Mouse (Mus musculus) MEL (cell line): ENCODE measurements around the gene Kntc1. TPM values are rescaled to one million over a fixed set of nuclear protein-coding genes. Genes with fewer than 3 reads are reported as not detected.

Source experiments
- DNase-seq: peaks from one replicate; pipeline ENCODE4 v3.0.0; 2011; ENCODE audit warnings: low read depth, low spot score
- H3K27ac ChIP-seq: 2 replicates; pipeline ENCODE4 v1.5.1; 2012; ENCODE audit warnings: low read depth, mild to moderate bottlenecking, control low read depth, low read length, moderate library complexity; ENCODE audit not compliant: control insufficient read depth
- H3K27me3 ChIP-seq, 2 experiments: fragments of 150-350 bp in 1 of 2; sonication (generic) in 1 of 2; 2 replicates each; pipeline ENCODE4 v1.6.1; 2012; ENCODE audit warnings: low read length in 2 of 2, mild to moderate bottlenecking in 2 of 2, improper control_type of control experiment in 1 of 2, moderate library complexity in 1 of 2; ENCODE audit not compliant: insufficient read depth in 2 of 2, control insufficient read depth in 1 of 2
- H3K36me3 ChIP-seq, 2 experiments: 2 replicates each; pipeline ENCODE4 v1.6.1; 2012 to 2014; ENCODE audit warnings: low read length in 2 of 2, improper control_type of control experiment in 1 of 2, inconsistent platforms in 1 of 2, mild to moderate bottlenecking in 1 of 2; ENCODE audit not compliant: insufficient read depth in 2 of 2, control insufficient read depth in 1 of 2
- H3K4me1 ChIP-seq, 2 experiments: fragments of 150-350 bp in 1 of 2; sonication (generic) in 1 of 2; 2 replicates each; pipeline ENCODE4 v1.6.1; 2012; ENCODE audit warnings: low read length in 2 of 2, improper control_type of control experiment in 1 of 2, mild to moderate bottlenecking in 1 of 2; ENCODE audit not compliant: insufficient read depth in 2 of 2, control insufficient read depth in 1 of 2
- H3K4me3 ChIP-seq, 2 experiments: fragments of 150-350 bp in 1 of 2; sonication (generic) in 1 of 2; 2 replicates each; pipeline ENCODE4 v1.5.1; 2012; ENCODE audit warnings: low read depth in 2 of 2, low read length in 2 of 2, mild to moderate bottlenecking in 2 of 2, moderate library complexity in 2 of 2, control low read depth in 1 of 2, improper control_type of control experiment in 1 of 2; ENCODE audit not compliant: control insufficient read depth in 1 of 2, insufficient read depth in 1 of 2
- H3K79me2 ChIP-seq: 2 replicates; pipeline ENCODE4 v1.6.1; 2012; ENCODE audit warnings: mild to moderate bottlenecking, low read length, moderate library complexity; ENCODE audit not compliant: control insufficient read depth, poor library complexity, insufficient read depth
- H3K9ac ChIP-seq: 2 replicates; pipeline ENCODE4 v1.6.1; 2012; ENCODE audit warnings: low read depth, mild to moderate bottlenecking, control low read depth, low read length, moderate library complexity; ENCODE audit not compliant: control insufficient read depth, poor library complexity, severe bottlenecking
- H3K9me3 ChIP-seq: fragments of 150-350 bp; sonication (generic); replicated peaks from 2 replicates; pipeline ENCODE4 v1.6.1; 2012; ENCODE audit warnings: mild to moderate bottlenecking, low read length, improper control_type of control experiment, moderate library complexity; ENCODE audit not compliant: insufficient read depth
- BHLHE40 ChIP-seq: IDR thresholded peaks from 2 replicates; pipeline ENCODE4 v1.6.1; 2012; ENCODE audit warnings: low read depth, mild to moderate bottlenecking, inconsistent platforms, low read length, improper control_type of control experiment, borderline replicate concordance
- CHD1 ChIP-seq: IDR thresholded peaks from 2 replicates; pipeline ENCODE4 v1.6.1; 2012; ENCODE audit warnings: low read depth, mild to moderate bottlenecking, inconsistent platforms, low read length, improper control_type of control experiment
- CTCF ChIP-seq, 3 experiments: IDR thresholded peaks in 2 of 3; conservative IDR thresholded peaks in 1 of 3; 2 replicates each; pipeline ENCODE4 v1.5.1; 2011 to 2012; ENCODE audit warnings: low read length in 3 of 3, low read depth in 2 of 3, mild to moderate bottlenecking in 2 of 3, improper control_type of control experiment in 1 of 3, inconsistent platforms in 1 of 3, mixed read lengths in 1 of 3, moderate library complexity in 1 of 3; ENCODE audit not compliant: control insufficient read depth in 1 of 3, insufficient read depth in 1 of 3, poor library complexity in 1 of 3, severe bottlenecking in 1 of 3
- EP300 ChIP-seq, 2 experiments: IDR thresholded peaks; 2 replicates each; pipeline ENCODE4 v1.6.1; 2011; ENCODE audit warnings: improper control_type of control experiment in 2 of 2, low read length in 2 of 2, low read depth in 1 of 2, mild to moderate bottlenecking in 1 of 2
- GABPA ChIP-seq: IDR thresholded peaks from 2 replicates; pipeline ENCODE4 v1.6.1; 2012; ENCODE audit warnings: low read depth, mild to moderate bottlenecking, inconsistent platforms, low read length, improper control_type of control experiment, moderate library complexity
- HCFC1 ChIP-seq: IDR thresholded peaks from 2 replicates; pipeline ENCODE4 v1.6.1; 2012; ENCODE audit warnings: low read depth, mild to moderate bottlenecking, inconsistent platforms, low read length, improper control_type of control experiment, moderate library complexity
- JUND ChIP-seq: IDR thresholded peaks from 2 replicates; pipeline ENCODE4 v1.6.1; 2011; ENCODE audit warnings: low read depth, mild to moderate bottlenecking, improper control_type of control experiment, low read length
- KAT2A ChIP-seq: conservative IDR thresholded peaks from 2 replicates; pipeline ENCODE4 v1.6.1; 2012; ENCODE audit warnings: low read depth, low read length, improper control_type of control experiment, inconsistent platforms
- MAFK ChIP-seq: IDR thresholded peaks from 2 replicates; pipeline ENCODE4 v1.6.1; 2011; ENCODE audit warnings: low read depth, mild to moderate bottlenecking, low read length, improper control_type of control experiment, borderline replicate concordance
- MAX ChIP-seq: IDR thresholded peaks from 2 replicates; pipeline ENCODE4 v1.6.1; 2011; ENCODE audit warnings: low read length, improper control_type of control experiment
- MAZ ChIP-seq: IDR thresholded peaks from 2 replicates; pipeline ENCODE4 v1.6.1; 2012; ENCODE audit warnings: low read depth, mild to moderate bottlenecking, inconsistent platforms, low read length, improper control_type of control experiment
- MEF2A ChIP-seq: IDR thresholded peaks from 2 replicates; pipeline ENCODE4 v1.6.1; 2014; ENCODE audit warnings: low read depth, mild to moderate bottlenecking, inconsistent platforms, low read length, improper control_type of control experiment; ENCODE audit not compliant: poor library complexity, insufficient replicate concordance, severe bottlenecking; ENCODE audit errors: extremely low read depth
- MXI1 ChIP-seq: IDR thresholded peaks from 2 replicates; pipeline ENCODE4 v1.6.1; 2011; ENCODE audit warnings: mild to moderate bottlenecking, low read depth, low read length, improper control_type of control experiment
- MYC ChIP-seq: IDR thresholded peaks from 2 replicates; pipeline ENCODE4 v1.6.1; 2011; ENCODE audit warnings: low read depth, mild to moderate bottlenecking, low read length, improper control_type of control experiment, moderate library complexity
- NRF1 ChIP-seq: IDR thresholded peaks from 2 replicates; pipeline ENCODE4 v1.6.1; 2014; ENCODE audit warnings: low read depth, mild to moderate bottlenecking, inconsistent platforms, low read length, improper control_type of control experiment, moderate library complexity; ENCODE audit not compliant: poor library complexity, insufficient read depth, severe bottlenecking
- SIN3A ChIP-seq: IDR thresholded peaks from 2 replicates; pipeline ENCODE4 v1.6.1; 2012; ENCODE audit warnings: low read length, improper control_type of control experiment, inconsistent platforms
- SMC3 ChIP-seq: IDR thresholded peaks from 2 replicates; pipeline ENCODE4 v1.6.1; 2011; ENCODE audit warnings: low read depth, low read length, improper control_type of control experiment
- TAL1 ChIP-seq: IDR thresholded peaks from 2 replicates; pipeline ENCODE4 v1.6.1; 2012; ENCODE audit warnings: mild to moderate bottlenecking, inconsistent platforms, low read length, moderate library complexity, mixed read lengths
- TCF12 ChIP-seq: IDR thresholded peaks from 2 replicates; pipeline ENCODE4 v1.6.1; 2014; ENCODE audit warnings: low read depth, mild to moderate bottlenecking, inconsistent platforms, low read length, improper control_type of control experiment, moderate library complexity
- USF1 ChIP-seq: IDR thresholded peaks from 2 replicates; pipeline ENCODE4 v1.6.1; 2014; ENCODE audit warnings: low read depth, mild to moderate bottlenecking, inconsistent platforms, low read length, improper control_type of control experiment, moderate library complexity
- ZC3H11A ChIP-seq: IDR thresholded peaks from 2 replicates; pipeline ENCODE4 v1.6.1; 2012; ENCODE audit warnings: low read depth, mild to moderate bottlenecking, inconsistent platforms, low read length, improper control_type of control experiment
- ZKSCAN1 ChIP-seq: IDR thresholded peaks from 2 replicates; pipeline ENCODE4 v1.6.1; 2012; ENCODE audit warnings: low read depth, mild to moderate bottlenecking, inconsistent platforms, low read length, improper control_type of control experiment, moderate library complexity
- polyA plus RNA-seq, 2 experiments: library from polyadenylated mRNA; stranded (reverse) in 1 of 2; unstranded in 1 of 2; fragments of >175 nt in 1 of 2; fragments of >200 nt in 1 of 2; gene quantifications; 2 replicates each; pipeline versions ENCODE4 v1.2.1 to v1.2.4; 2012; ENCODE audit warnings: low replicate concordance in 2 of 2, low read depth in 1 of 2; ENCODE audit not compliant: insufficient read length in 2 of 2, insufficient read depth in 1 of 2, missing spikeins in 1 of 2
- total RNA-seq: library from RNA; depleted of rRNA; stranded (reverse); fragments of 300-350 nt; gene quantifications from 2 replicates; pipeline ENCODE4 v1.2.3, GENCODE M21; 2012

The Kntc1 gene
- total and polyA plus RNA-seq, 3 experiments, result 27.0 to 29.7 TPM; not detected in 1

DNA sequence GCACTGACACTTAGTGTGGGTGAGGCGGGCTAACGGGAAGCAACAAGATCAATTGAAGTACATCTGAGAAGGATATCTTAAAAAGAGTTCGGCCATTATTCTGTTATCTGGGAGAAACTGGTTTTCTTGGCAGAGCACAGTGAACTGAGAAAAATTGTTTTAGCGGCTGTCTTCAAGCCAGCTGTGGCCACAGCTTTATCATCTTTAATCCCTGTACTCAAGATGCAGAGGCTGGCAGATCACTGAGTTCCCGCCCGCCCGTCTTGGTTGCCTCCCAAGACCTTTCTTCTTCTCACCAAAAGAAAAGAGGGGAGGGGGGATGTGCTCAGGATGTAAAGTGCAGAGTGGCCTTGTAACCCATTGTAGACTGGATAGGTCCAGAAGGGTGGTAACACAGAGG, 67.4 kb downstream of the Kntc1 start:
- no peak overlapping the region for H3K9ac ChIP-seq
- H3K9me3 ChIP-seq, result no peaks in the 10 kb centered on the region
- H3K4me1 ChIP-seq, result no peaks in the 10 kb centered on the region
- DNase-seq, result peak; percentile 9
- no peaks in the 10 kb centered on the region for H3K79me2 ChIP-seq
- TF ChIP-seq EP300 (IDR thresholded peaks at IDR 0.05; ENCODE audit: low read depth in 1 of 2, low read length in 2 of 2) (0 out of 4 replicates have a peak, but pooled peaks of 1 of the 2 experiments have one; percentile 5), MAFK (no peak)
- H3K36me3 ChIP-seq, result peaks cover 0 to 2% of the 10 kb centered on the region in 2 experiments; a peak in 1 of 4 replicates
- H3K27ac ChIP-seq, result no peak overlapping the region
- no peaks in the 10 kb centered on the region for H3K27me3 ChIP-seq
- H3K4me3 ChIP-seq, result no peak overlapping the region

DNA sequence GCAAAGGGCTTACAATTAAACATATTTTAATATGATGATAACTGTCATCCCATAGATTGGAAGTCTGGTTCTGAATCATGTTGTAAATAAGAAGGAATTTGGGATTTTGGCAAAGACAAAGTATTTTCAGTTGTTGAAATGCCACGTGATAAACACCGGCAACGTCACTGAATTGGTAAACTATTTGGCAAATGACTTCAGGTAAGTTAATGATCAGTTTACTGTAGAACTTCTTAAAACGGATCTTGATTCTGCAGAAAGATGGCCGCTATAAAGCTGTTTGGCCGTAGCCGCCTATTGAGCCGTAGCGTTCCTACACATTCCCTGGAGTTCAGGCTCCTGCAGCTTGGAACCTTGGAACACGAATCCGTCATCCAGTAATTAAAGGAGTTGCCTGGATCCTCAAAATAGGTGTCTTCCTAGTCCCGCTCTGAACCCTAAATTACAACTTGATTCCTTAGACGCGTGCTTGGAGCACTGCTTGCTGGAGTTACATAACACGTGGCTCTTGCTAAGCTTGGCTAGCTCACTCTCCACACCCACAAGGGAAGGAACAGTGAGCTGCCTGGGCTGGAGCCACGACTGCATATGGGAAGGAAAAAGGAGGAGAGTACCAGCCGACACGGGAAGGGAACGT, 69.5 kb downstream of the Kntc1 start:
- H3K36me3 ChIP-seq, result peaks cover 0 to 2% of the 10 kb centered on the region in 2 experiments; a peak in 1 of 4 replicates
- DNase-seq, result no peak
- TF ChIP-seq ZKSCAN1 (no peak), BHLHE40 (no peak), MAFK (no peak), KAT2A (no peak), JUND (no peak), TAL1 (no peak)
- no peaks in the 10 kb centered on the region for H3K27me3 ChIP-seq
- no peaks in the 10 kb centered on the region for H3K4me1 ChIP-seq
- no peaks in the 10 kb centered on the region for H3K79me2 ChIP-seq
- H3K4me3 ChIP-seq, result no peak overlapping the region
- H3K9me3 ChIP-seq, result no peaks in the 10 kb centered on the region
- no peak overlapping the region for H3K9ac ChIP-seq
- no peak overlapping the region for H3K27ac ChIP-seq

DNA sequence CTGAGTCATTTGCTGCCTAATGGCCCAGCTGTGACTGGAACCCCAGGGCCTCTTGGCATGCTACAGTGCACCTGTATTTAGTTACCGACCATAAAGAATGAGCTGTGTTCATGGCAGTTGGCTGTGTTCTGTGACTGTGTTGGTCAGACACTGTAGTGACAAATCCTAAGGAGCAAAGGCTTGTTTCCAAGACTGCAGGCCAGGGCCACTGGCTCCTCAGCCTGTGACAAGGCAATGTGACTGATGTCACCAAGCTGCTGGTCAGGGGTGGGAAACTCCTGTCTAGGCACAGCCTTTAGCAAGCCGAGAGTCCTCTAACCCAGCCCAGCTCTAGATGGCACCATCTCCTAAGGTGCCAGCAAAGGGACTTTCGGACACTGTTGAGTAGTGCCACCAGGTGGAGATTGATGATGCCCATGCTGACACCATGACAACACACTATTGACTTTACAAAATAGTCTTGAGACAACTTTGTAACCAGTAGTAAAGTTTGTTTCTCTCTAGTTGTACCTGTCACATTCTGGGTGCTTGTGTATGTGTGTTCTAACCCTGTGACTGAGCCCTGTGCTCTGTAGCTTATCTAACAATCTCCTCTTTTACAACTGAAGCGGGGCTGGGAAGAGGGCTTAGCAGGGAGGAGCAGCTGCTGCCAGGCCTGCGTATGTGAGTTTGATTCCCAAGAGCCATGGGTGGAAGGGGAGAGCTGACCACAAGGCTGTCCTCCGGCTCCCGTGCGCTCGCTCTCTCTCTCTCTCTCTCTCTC, 71.2 kb downstream of the Kntc1 start:
- Histone ChIP-seq H3K27me3 (no peaks in the 10 kb centered on the region), H3K9ac (no peak overlapping the region), H3K27ac (no peak overlapping the region), H3K4me3 (no peak overlapping the region), H3K79me2 (no peaks in the 10 kb centered on the region), H3K9me3 (no peaks in the 10 kb centered on the region), H3K36me3 (no peaks in the 10 kb centered on the region; a peak in 1 of 4 replicates), H3K4me1 (no peaks in the 10 kb centered on the region)
- DNase-seq, result no peak
- TF ChIP-seq MXI1 (no peak), EP300 (IDR thresholded peaks at IDR 0.05; ENCODE audit: low read depth in 1 of 2, low read length in 2 of 2) (no peak), MYC (no peak), HCFC1 (no peak), KAT2A (no peak), SMC3 (peak; percentile 27), JUND (no peak), MAZ (no peak), USF1 (no peak), TCF12 (no peak), MEF2A (no peak), CHD1 (no peak), GABPA (no peak), ZKSCAN1 (no peak), CTCF (IDR thresholded peaks at IDR 0.05 in 2 of 3, conservative IDR thresholded peaks at IDR 0.05 in 1 of 3; ENCODE audit: control insufficient read depth in 1 of 3, insufficient read depth in 1 of 3, low read depth in 2 of 3, low read length in 3 of 3, poor library complexity in 1 of 3, severe bottlenecking in 1 of 3) (peak in 1 of 3 experiments; percentile 32; a peak in 2 of 6 replicates), TAL1 (no peak), ZC3H11A (no peak), MAX (no peak), NRF1 (no peak), SIN3A (no peak)
